In genomic region chr8:118323421-118323820, GRCm38 (mm10) we compare ENCODE assay signal across 18 mouse cellular contexts. TPM values are rescaled to one million over a fixed set of nuclear protein-coding genes. Genes with fewer than 3 reads are reported as not detected.
"Had no signal": no experiment of that assay in that cellular context is flagged by ENCODE, and none has a peak within 500 bp of the region (broad histone marks: within the 10 kb centered on the region; RNA-seq: fewer than 3 reads in every experiment).

No protein-coding gene starts in this region.

- H3K36me3 ChIP-seq: midbrain, embryonic 10.5 days; midbrain, embryonic 12.5 days; neural tube, embryonic 12.5 days; stomach, embryonic 15.5 days had no signal

- H3K4me2 ChIP-seq: lung, embryonic 14.5 days; midbrain, embryonic 12.5 days; neural tube, embryonic 12.5 days; stomach, embryonic 15.5 days had no signal

- DNase-seq: lung, adult 18-20 months; lung, embryonic 14.5 days; lung, postnatal 10 days; lung, postnatal 4 days; midbrain, embryonic 14.5 days; right cerebral cortex, postnatal 14 days; thymus, adult 2 months; thymus, postnatal 25 days; thymus, postnatal 4 days had no signal

- H3K4me1 ChIP-seq: midbrain, embryonic 10.5 days; midbrain, embryonic 12.5 days; neural tube, embryonic 12.5 days; stomach, embryonic 15.5 days had no signal

- H3K27ac ChIP-seq: midbrain, embryonic 10.5 days; midbrain, embryonic 12.5 days; neural tube, embryonic 12.5 days; stomach, embryonic 15.5 days; stomach, postnatal 0 days had no signal

- H3K4me3 ChIP-seq: midbrain, embryonic 10.5 days; midbrain, embryonic 12.5 days; neural tube, embryonic 12.5 days; stomach, embryonic 15.5 days had no signal

- ATAC-seq: midbrain, embryonic 16.5 days had no signal

- H3K9ac ChIP-seq: lung, embryonic 14.5 days; midbrain, embryonic 12.5 days; neural tube, embryonic 12.5 days; stomach, embryonic 15.5 days had no signal

- H3K27me3 ChIP-seq: midbrain, embryonic 12.5 days; neural tube, embryonic 12.5 days; stomach, embryonic 15.5 days had no signal

- H3K9me3 ChIP-seq: midbrain, embryonic 10.5 days; midbrain, embryonic 12.5 days; neural tube, embryonic 12.5 days; stomach, embryonic 15.5 days had no signal

RNA-seq across cellular contexts. Expression of gene Cdh13, which starts 39.9 kb away (rescaled TPM):
- total RNA-seq: megakaryocyte, adult 5-6 weeks; megakaryocyte-erythroid progenitor cell, adult 5-6 weeks; neutrophil, adult 5-6 weeks had no signal
